Mouse (Mus musculus) olfactory bulb, adult 2 months (tissue): ENCODE measurements around the gene Col12a1. TPM values are rescaled to one million over a fixed set of nuclear protein-coding genes. Genes with fewer than 3 reads are reported as not detected.

ENCODE experiments used
- H3K27ac ChIP-seq: fragments of 200-500 bp; 2 replicates; pipeline ENCODE4 v1.5.1; 2012; ENCODE audit warnings: low read depth, low read length; ENCODE audit not compliant: insufficient read depth
- H3K4me1 ChIP-seq: fragments of 200-500 bp; 2 replicates; pipeline ENCODE4 v1.6.1; 2012; ENCODE audit warnings: low read length; ENCODE audit not compliant: control insufficient read depth, insufficient read depth
- H3K4me3 ChIP-seq: fragments of 200-500 bp; 2 replicates; pipeline ENCODE4 v1.5.1; 2012; ENCODE audit warnings: mild to moderate bottlenecking, low read depth, low read length, moderate library complexity; ENCODE audit not compliant: insufficient read depth
- CTCF ChIP-seq: fragments of 200-500 bp; IDR thresholded peaks from 2 replicates; pipeline ENCODE4 v1.5.1; 2012; ENCODE audit warnings: low read depth, mild to moderate bottlenecking, low read length, moderate library complexity; ENCODE audit not compliant: insufficient read depth
- POLR2A ChIP-seq: fragments of 200-500 bp; IDR thresholded peaks from 2 replicates; pipeline ENCODE4 v1.6.1; 2012; ENCODE audit warnings: mild to moderate bottlenecking, low read depth, low read length, moderate library complexity; ENCODE audit not compliant: insufficient read depth
- WGBS: fragments of 180-500 bp; shearing (Covaris S2); methylation state at CpG from one replicate; pipeline ENCODE4 v1.1.7; 2018; 5-methylcytosine and 5-hydroxymethylcytosine counted together
- polyA plus RNA-seq: library from polyadenylated mRNA; stranded (reverse); fragments of >200 nt; gene quantifications from 2 replicates; pipeline ENCODE4 v1.2.4, GENCODE M21; 2012; ENCODE audit warnings: low replicate concordance; ENCODE audit not compliant: missing spikeins, insufficient read depth, insufficient read length

Gene Col12a1
- polyA plus RNA-seq, 1 experiment, result not detected

DNA sequence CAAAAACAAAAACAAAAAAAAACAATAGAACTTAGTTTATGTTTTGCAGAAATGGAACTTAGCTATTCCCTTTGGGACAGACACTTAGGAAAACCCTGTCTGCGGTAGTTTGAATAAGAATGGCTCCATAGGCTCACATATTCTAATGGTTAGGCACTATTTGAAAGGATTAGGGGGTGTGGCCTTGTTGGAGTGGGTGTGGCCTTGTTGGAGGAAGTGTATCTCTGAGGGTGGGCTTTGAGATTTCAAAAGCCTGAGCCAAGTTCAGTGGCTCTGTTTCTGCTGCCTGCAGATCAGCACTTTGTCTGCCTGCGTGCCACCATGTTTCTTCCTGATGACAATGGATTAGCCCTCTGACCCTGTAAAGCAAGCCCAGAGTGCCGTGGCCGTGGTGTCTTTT, 26.4 kb upstream of the Col12a1 start:
- TF ChIP-seq CTCF (no peak), POLR2A (no peak)
- 45% methylated on average over 4 of the region's 4 CpGs for WGBS
- H3K27ac ChIP-seq, result no peak overlapping the region
- no peak overlapping the region for H3K4me3 ChIP-seq
- H3K4me1 ChIP-seq, result no peaks in the 10 kb centered on the region

DNA sequence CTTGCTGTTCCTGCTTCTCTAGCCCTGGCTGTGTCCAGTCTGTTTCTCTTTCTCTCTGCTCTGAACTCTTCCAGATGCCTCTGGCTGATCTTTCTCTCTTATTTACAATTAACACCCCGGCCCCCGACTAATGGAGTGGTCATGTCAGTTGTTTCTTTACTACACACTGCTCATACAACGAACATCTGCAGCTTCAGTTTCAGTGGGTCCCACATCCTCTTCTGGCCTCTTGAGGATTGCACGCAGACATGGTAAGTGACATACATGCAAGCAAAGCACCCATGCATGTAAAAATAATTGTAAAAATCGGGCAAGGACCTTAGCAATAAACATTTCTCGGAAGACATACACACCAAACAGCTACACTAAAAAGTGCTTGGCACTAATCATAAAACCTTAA, 17.0 kb upstream of the Col12a1 start:
- Histone ChIP-seq H3K4me3 (no peak overlapping the region), H3K27ac (no peak overlapping the region), H3K4me1 (no peaks in the 10 kb centered on the region)
- TF ChIP-seq POLR2A (no peak), CTCF (no peak)
- WGBS, result 93% methylated on average over 6 of the region's 6 CpGs

DNA sequence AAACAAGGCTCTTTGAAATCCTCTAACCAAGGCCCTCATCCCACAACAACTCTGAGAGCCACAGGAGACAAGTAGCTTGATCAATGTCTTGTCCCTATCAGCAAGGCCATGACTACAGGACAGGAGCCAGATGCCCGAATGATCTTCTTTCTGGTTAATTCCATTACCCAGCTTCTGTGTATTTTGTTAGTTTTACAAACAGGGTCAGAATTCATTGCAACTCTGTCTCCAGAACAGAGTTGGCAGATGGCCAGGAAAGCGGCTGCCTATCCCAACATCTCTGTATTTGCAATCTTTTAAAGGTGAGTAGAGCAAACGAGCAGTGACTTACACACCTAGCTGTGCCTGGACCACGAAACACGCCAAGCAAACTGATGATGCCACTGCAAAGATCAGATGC, 11.7 kb upstream of the Col12a1 start:
- Histone ChIP-seq H3K4me3 (no peak overlapping the region), H3K4me1 (no peaks in the 10 kb centered on the region), H3K27ac (no peak overlapping the region)
- WGBS, result 71% methylated on average over 5 of the region's 5 CpGs
- TF ChIP-seq CTCF (no peak), POLR2A (no peak)

DNA sequence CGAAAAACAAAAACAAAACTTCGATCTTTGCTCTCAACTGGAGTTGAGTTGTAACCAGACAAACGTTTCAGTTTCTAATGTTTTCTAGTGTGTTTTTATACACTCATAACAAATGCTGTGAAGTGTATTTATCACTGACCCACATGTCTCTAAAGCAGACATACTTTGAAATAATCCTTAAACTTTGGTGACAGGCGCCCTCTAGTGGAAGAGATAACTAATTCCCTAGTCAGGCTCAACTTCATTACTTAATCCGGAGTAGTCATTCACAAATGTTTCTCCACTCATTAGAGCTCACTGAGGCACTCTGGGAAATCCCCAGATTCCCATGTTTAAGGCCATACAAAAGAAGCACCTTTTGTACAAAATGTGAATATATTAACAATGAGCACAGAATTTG, 4.5 kb upstream of the Col12a1 start:
- no peak for TF ChIP-seq POLR2A
- no peak for TF ChIP-seq CTCF
- WGBS, result 35% methylated on average over 5 of the region's 5 CpGs
- Histone ChIP-seq H3K4me1 (peaks cover 15% of the 10 kb centered on the region), H3K27ac (no peak overlapping the region), H3K4me3 (no peak overlapping the region)

DNA sequence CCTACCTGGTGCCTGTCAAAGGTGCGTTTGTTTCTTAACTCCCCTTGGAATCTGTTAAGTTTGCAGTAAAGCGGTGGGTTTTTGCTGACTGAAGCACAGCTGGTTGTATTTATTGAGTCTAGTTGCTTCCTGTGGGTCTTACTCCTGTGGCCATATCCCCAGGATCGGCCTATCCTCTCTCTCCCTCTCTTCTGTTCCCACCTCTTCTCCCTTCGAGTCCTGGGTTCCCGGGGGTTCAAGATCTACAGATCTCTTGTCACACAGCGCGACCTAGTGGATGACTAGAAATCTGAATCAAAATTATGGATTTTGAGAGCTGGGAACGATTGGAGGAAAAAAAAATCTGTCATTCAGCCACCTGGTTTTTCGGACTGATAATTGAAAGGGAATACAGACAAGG, 2.4 kb upstream of the Col12a1 start:
- Histone ChIP-seq H3K27ac (no peak overlapping the region), H3K4me3 (no peak overlapping the region), H3K4me1 (peaks cover 18% of the 10 kb centered on the region)
- WGBS, result 10% methylated on average over 9 of the region's 9 CpGs
- peak; percentile 24; the same call in 1 of the 2 replicates for TF ChIP-seq CTCF
- no peak for TF ChIP-seq POLR2A

DNA sequence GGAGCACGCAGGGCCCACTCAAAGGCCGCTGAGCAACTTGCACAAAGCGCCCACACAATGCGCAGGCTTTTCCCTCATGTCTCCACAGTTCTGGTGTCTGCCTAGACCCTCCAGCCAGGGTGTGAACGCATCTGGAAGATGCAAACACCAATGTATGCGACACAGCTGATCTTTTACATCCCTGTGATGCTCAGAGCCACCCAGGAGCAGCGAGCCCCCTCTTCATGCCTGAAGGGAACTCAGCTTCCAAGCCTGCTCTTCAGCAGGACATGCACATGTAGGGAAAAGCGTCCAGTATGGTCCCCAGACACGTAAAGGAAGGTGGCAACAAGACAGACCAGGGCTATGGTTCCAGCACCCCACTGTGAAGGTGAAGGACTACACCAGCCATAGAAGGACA, 1.5 kb upstream of the Col12a1 start:
- WGBS, result 80% methylated on average over 9 of the region's 9 CpGs
- TF ChIP-seq CTCF (no peak), POLR2A (no peak)
- H3K4me3 ChIP-seq, result no peak overlapping the region
- H3K27ac ChIP-seq, result no peak overlapping the region
- peaks cover 18% of the 10 kb centered on the region for H3K4me1 ChIP-seq

DNA sequence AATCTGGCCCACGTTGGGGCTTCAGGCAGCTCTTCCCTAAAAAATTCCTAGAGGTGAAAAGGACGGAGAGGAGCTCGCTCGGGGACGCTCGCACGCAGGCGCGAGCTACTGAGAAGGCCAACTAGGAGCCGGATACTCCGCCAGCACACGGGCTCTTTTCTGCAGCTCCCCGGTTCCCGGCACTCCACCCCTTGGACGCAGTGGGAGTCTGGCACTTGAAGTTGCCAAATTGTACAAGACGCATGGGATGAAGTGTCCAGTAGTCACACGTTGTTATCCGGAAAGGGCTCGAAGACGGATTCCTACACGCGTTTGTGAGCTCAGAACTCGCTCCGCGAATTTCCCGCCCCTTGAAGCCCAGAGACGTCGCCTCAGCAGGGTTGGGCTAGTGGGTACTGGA, 820 bp upstream of the Col12a1 start:
- peak overlapping the region; percentile 54; the same call in 1 of the 2 replicates for H3K4me3 ChIP-seq
- TF ChIP-seq POLR2A, result no peak
- TF ChIP-seq CTCF, result no peak
- no peak overlapping the region for H3K27ac ChIP-seq
- peaks cover 24% of the 10 kb centered on the region for H3K4me1 ChIP-seq
- 4% methylated on average over 28 of the region's 28 CpGs for WGBS

DNA sequence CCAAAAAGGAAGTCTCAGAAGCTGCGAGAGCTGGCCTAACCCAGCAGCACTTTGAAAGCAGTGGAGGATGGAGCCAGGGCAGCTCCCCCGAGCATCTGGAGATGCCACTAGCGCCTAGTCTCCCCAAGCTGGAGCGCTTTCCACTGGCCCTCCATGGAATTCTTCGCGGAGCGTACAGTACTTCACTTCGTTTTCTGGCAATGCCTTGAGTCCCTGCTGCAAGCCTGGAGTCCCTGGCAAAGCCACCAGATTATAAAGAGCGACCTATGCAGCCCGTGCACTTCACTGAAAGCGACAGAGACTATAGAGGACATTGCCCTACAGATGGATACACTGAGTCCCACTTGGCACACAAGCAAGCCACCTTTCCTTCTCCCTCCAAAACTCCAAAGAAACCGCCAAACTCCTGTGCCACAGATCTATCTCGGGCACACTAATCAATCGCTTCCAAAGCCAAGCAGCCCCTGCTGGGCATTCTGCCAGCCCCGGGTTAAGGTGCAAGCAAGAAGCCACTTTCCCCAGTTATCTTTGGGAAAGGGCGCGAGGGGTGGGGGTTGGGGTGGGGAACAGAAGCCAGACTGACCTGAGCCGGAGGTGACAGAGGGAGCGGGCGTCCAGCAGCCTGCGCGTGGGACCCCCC, 675 bp downstream of the Col12a1 start:
- 5% methylated on average over 22 of the region's 22 CpGs for WGBS
- TF ChIP-seq CTCF (no peak), POLR2A (no peak)
- peaks cover 25% of the 10 kb centered on the region for H3K4me1 ChIP-seq
- H3K4me3 ChIP-seq, result peak overlapping the region; percentile 54
- no peak overlapping the region for H3K27ac ChIP-seq

DNA sequence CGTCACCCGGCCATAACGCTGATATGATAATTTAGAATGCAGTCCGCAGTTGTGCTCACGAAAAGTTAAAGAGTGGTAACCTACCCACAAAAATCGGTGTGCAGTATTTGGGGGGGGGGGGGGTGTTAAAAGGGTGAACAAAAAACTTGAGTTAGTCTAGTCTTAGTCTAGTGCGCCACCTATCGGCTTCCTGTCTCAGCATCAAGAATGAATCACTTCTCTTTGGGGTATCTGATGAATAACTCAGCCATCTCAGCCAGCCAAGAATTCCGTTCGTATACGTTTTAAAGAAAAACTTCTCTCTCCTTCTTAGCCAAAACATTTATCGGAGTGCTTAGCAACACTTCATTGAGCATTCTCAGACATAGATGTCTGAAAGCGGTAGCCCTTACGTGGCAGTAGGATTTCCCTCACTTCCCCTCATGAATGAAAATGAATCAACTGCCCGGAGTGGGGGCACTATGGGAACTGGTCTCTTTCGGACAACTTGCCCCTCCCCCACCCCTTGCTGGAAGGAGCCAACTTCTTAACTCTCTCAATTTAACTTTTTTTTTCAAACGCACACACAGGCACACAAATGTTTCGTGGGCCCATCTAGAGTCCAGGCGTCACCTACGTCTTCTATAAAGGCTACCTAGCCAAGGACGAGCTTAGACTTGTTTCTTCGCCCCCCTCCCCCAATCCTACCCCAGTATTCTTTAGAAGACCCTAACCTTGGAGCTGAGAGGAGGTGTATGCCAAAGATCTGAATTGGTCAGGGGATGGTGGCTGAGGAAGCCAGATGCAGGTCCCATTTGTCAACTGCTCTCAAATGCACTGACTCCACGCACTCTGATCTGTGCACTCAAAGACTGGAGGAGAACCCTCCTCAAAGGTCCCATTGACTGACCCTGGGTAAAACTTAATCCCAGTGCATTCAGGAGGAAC, 1.5 kb downstream of the Col12a1 start:
- WGBS, result 12% methylated on average over 23 of the region's 23 CpGs
- Histone ChIP-seq H3K4me1 (peaks cover 25% of the 10 kb centered on the region), H3K27ac (no peak overlapping the region), H3K4me3 (no peak overlapping the region)
- TF ChIP-seq CTCF, result no peak
- no peak for TF ChIP-seq POLR2A
